Mouse (Mus musculus) thymus, adult 18-20 months (tissue): ENCODE measurements at regions not wholly inside any gene's neighbourhood (a gene's known extent, or its start where the extent isn't known, plus 50 kb on each side); places are given as distances from the start of the nearest gene placed in this dataset.
"Not testable (repeated sequence)": the region's sequence is repeated elsewhere in the genome, so short reads cannot be mapped to it uniquely, and the experiment has no call there.

Source experiments
- DNase-seq, 2 experiments: peaks; one replicate each; pipeline ENCODE4 v3.0.0; 2022; ENCODE audit warnings: mixed read lengths in 2 of 2

- DNase-seq: no peak
These were observed 140.2 kb upstream of the Gm12728 start for GRCm38 (mm10) chr4:105649447-105649833.

- DNase-seq: no peak
These were observed 133.5 kb upstream of the Gm12728 start for GRCm38 (mm10) chr4:105656071-105656655.

- DNase-seq: no peak
These were observed 131.1 kb upstream of the Gm12728 start for GRCm38 (mm10) chr4:105658581-105658980.

- no peak for DNase-seq
These were observed 113.0 kb upstream of the Gm12728 start for GRCm38 (mm10) chr4:105676690-105677089.

GRCm38 (mm10) chr4:105690716-105691115 is 99.0 kb upstream of the Gm12728 start:
- DNase-seq: no peak

GRCm38 (mm10) chr4:105692380-105692779 is 97.3 kb upstream of the Gm12728 start:
- DNase-seq: no peak

GRCm38 (mm10) chr4:105695895-105696294 is 93.8 kb upstream of the Gm12728 start:
- no peak for DNase-seq

- DNase-seq: no peak
These were observed 92.5 kb upstream of the Gm12728 start for GRCm38 (mm10) chr4:105697123-105697522.

GRCm38 (mm10) chr4:105702036-105702435 is 87.6 kb upstream of the Gm12728 start:
- no peak for DNase-seq

GRCm38 (mm10) chr4:105703408-105703807 is 86.3 kb upstream of the Gm12728 start:
- no peak for DNase-seq

- DNase-seq: no peak
These were observed 85.4 kb upstream of the Gm12728 start for GRCm38 (mm10) chr4:105704271-105704670.

- DNase-seq: no peak
These were observed 83.7 kb upstream of the Gm12728 start for GRCm38 (mm10) chr4:105705996-105706395.

GRCm38 (mm10) chr4:105708080-105708796 is 81.4 kb upstream of the Gm12728 start:
- no peak for DNase-seq

- no peak for DNase-seq
These were observed 75.7 kb upstream of the Gm12728 start for GRCm38 (mm10) chr4:105713956-105714355.

- DNase-seq: no peak
These were observed 71.6 kb upstream of the Gm12728 start for GRCm38 (mm10) chr4:105718080-105718479.

- no peak for DNase-seq
These were observed 61.0 kb upstream of the Gm12728 start for GRCm38 (mm10) chr4:105728696-105729095.

GRCm38 (mm10) chr4:105730900-105731299 is 58.8 kb upstream of the Gm12728 start:
- no peak for DNase-seq

GRCm38 (mm10) chr4:105735116-105735515 is 54.6 kb upstream of the Gm12728 start:
- DNase-seq: not testable (repeated sequence)
